Mouse (Mus musculus): ENCODE results near the gene Sema4d.

The Sema4d gene

DNA sequence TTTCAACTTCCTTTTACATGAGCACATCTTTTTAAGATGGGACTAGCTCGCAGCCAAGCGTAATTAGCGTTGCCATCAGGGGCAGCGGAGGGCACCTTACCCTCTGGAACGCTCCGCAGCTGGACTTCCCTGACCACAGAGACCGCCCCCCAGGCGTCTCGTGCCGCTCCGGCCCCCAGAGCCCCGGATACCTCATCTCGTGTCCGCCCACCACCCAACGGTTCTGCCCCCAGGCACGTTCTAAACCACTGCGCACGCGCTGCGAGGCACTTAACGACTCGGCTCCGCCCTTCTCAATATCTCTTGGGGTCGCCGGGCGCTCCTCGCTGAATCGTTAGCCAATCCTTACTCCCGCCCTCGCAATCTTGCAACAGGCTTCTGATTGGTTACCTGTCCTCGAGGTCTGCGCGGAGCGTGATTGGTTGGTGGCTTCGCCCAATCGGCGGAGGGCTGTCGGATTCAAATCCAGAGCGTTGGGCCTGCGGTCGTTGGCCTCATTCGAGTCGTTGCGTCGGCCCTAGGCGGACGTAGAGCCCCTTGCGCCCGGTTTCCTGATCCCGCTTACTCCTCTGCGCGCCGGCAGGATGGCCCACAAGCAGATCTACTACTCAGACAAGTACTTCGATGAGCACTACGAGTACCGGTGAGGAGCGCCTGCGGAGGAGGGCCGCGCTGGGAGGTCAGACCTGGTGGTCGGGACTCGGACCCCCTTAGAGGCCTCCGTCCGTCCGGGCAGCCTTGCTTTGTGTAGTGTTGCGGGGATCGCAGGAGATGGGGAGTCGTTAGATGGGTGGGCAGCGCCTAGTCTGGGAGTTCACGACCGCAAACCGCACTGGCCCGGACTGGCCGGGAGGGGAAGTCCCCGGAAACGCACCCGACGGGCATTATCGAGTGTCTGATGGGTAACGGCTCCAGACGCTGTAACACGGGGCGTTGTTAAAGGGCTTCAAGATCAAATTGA lies 148.4 kb downstream of the Sema4d start, which contains the start of gene Cks2:
Gene Cks2, plus strand, starts transcription at position 404 of the 961 bp plus-strand sequence.
- in situ Hi-C loops (cut with MboI, MseI) = loop anchor here (10.0 kb wide), 1 partner anchor 1730 kb away; the partner anchor contains the start of gene Sptlc1

- in situ Hi-C loops (cut with MboI, MseI) = loop anchor here (10.0 kb wide), 1 partner anchor 1731 kb away; the partner anchor contains the start of gene Sptlc1
Measured at GRCm38 (mm10) chr13:51643924-51644828, 149.4 kb downstream of the Sema4d start.

- in situ Hi-C loops (cut with MboI, MseI) = loop anchor here (10.0 kb wide), 1 partner anchor 1733 kb away; the partner anchor contains the start of gene Sptlc1
Measured at GRCm38 (mm10) chr13:51642171-51642778, 151.3 kb downstream of the Sema4d start.

- in situ Hi-C loops (cut with MboI, MseI) = loop anchor here (10.0 kb wide), 1 partner anchor 1733 kb away; the partner anchor contains the start of gene Sptlc1
Measured at GRCm38 (mm10) chr13:51641424-51641823, 152.1 kb downstream of the Sema4d start.

DNA sequence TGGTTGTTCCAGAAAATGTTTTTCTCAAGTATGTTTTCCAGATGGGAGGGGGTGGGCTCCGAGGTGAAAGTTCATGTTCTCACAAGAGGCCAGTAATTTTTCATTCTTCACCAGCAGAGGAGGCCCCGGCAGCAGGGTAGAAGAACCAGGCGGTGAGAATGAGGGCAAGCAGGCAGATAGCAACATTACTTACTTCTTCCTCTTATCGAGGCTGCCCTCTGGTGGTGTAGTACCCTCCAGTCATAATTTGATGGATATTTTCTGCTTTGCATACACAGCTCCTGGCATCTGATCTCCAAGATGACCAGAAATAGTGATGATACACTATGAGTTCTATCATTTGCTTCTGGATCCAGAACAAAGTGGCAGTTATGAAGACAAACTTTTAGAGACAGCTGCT lies 154.6 kb downstream of the Sema4d start:
- in situ Hi-C loops (cut with MboI, MseI) = no loop called here
